ENCODE assay signal across 7 mouse cellular contexts in the genomic region with DNA sequence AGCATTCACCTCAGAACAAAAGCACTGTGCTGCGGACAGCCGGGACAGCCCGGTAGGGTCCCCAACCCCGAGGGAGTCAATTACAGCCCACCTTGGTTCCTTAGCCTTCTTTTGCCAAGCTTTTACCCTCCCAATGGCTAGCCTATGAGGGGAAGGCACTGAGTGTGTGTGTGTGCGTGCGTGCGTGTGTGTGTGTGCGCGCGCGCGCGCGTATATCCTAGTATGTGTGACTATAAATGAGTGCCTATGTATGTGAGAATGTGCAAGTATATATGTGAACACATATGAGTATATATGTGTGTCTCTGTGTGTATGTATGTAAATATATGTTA. TPM values are rescaled to one million over a fixed set of nuclear protein-coding genes. Genes with fewer than 3 reads are reported as not detected.
DNase-seq lines count a peak whose midpoint lies in the region; ATAC-seq and TF ChIP-seq lines count a peak whose summit lies in the region.

No protein-coding gene starts in this region.

- 55% methylated on average over 14 of the region's 14 CpGs for WGBS in lung, postnatal 0 days
- 43% methylated on average over 14 of the region's 14 CpGs for WGBS in intestine, postnatal 0 days
- 27% methylated on average over 14 of the region's 14 CpGs for WGBS in olfactory bulb, adult 2 months

- no peak for TF ChIP-seq POLR2A in embryonic fibroblast, embryonic 13.5 days (IDR thresholded peaks at IDR 0.05; ENCODE audit: low read depth, low read length)
- no peak for TF ChIP-seq POLR2A in olfactory bulb, adult 2 months (IDR thresholded peaks at IDR 0.05; ENCODE audit: insufficient read depth, low read depth, low read length)

- no peak for ATAC-seq in lung, postnatal 0 days
- ATAC-seq in intestine, postnatal 0 days, result peak; percentile 29; the same call in 1 of the 2 replicates

- H3K4me1 ChIP-seq in lung, postnatal 0 days (ENCODE audit: insufficient read depth, low read depth, low read length), result peaks cover 3% of the 10 kb centered on the region; the same call in 1 of the 2 replicates
- H3K4me1 ChIP-seq in embryonic fibroblast, embryonic 13.5 days (ENCODE audit: control insufficient read depth, insufficient read depth, low read length), result peaks cover 9% of the 10 kb centered on the region
- peaks cover 15% of the 10 kb centered on the region for H3K4me1 ChIP-seq in intestine, postnatal 0 days (replicated peaks; ENCODE audit: control insufficient read depth, insufficient read depth, low read length)
- H3K4me1 ChIP-seq in olfactory bulb, adult 2 months (ENCODE audit: control insufficient read depth, insufficient read depth, low read length), result peaks cover 38% of the 10 kb centered on the region

- DNase-seq in lung, postnatal 0 days (ENCODE audit: low spot score), result no peak
- no peak for DNase-seq in lung, postnatal 36 days
- no peak for DNase-seq in left cerebral cortex, adult 9 months (ENCODE audit: low spot score in 2 of 2)
- DNase-seq in adrenal gland, adult 2 months, result no peak

- H3K9ac ChIP-seq in lung, postnatal 0 days (replicated peaks; ENCODE audit: low read depth), result 0 out of 2 replicates have a peak overlapping the region, but pooled peaks have one; percentile 27
- H3K9ac ChIP-seq in intestine, postnatal 0 days (ENCODE audit: low read depth, low read length), result peak overlapping the region; percentile 72; the same call in 1 of the 2 replicates

- no peaks in the 10 kb centered on the region for H3K9me3 ChIP-seq in lung, postnatal 0 days (ENCODE audit: low read length)
- no peaks in the 10 kb centered on the region for H3K9me3 ChIP-seq in intestine, postnatal 0 days (ENCODE audit: control insufficient read depth)

- no peak for TF ChIP-seq EP300 in lung, postnatal 0 days (IDR thresholded peaks at IDR 0.05)

- H3K4me3 ChIP-seq in lung, postnatal 0 days (ENCODE audit: low read depth, low read length), result peak overlapping the region; percentile 54
- peak overlapping the region; percentile 47 for H3K4me3 ChIP-seq in embryonic fibroblast, embryonic 13.5 days (ENCODE audit: insufficient read depth, low read length)
- H3K4me3 ChIP-seq in intestine, postnatal 0 days (ENCODE audit: low read depth, low read length), result peak overlapping the region; percentile 65
- H3K4me3 ChIP-seq in olfactory bulb, adult 2 months (ENCODE audit: insufficient read depth, low read depth, low read length), result peak overlapping the region; percentile 63

- no peaks in the 10 kb centered on the region for H3K36me3 ChIP-seq in lung, postnatal 0 days (ENCODE audit: insufficient read depth, low read length)
- H3K36me3 ChIP-seq in intestine, postnatal 0 days (ENCODE audit: control insufficient read depth, insufficient read depth), result peaks cover 3% of the 10 kb centered on the region; the same call in 1 of the 2 replicates

- no peak overlapping the region for H3K27ac ChIP-seq in lung, postnatal 0 days (ENCODE audit: low read length)
- no peak overlapping the region for H3K27ac ChIP-seq in embryonic fibroblast, embryonic 13.5 days (ENCODE audit: insufficient read depth, low read length)
- H3K27ac ChIP-seq in intestine, postnatal 0 days (ENCODE audit: low read depth, low read length), result peak overlapping the region; percentile 90; the same call in 1 of the 2 replicates
- H3K27ac ChIP-seq in olfactory bulb, adult 2 months (ENCODE audit: insufficient read depth, low read depth, low read length), result peak overlapping the region; percentile 77

- H3K4me2 ChIP-seq in lung, postnatal 0 days (replicated peaks; ENCODE audit: low read depth, low read length), result peak overlapping the region; percentile 89
- peak overlapping the region; percentile 85 for H3K4me2 ChIP-seq in intestine, postnatal 0 days (replicated peaks; ENCODE audit: low read depth)

- no peak for TF ChIP-seq CTCF in lung, postnatal 0 days (IDR thresholded peaks at IDR 0.05)
- no peak for TF ChIP-seq CTCF in embryonic fibroblast, embryonic 13.5 days (IDR thresholded peaks at IDR 0.05; ENCODE audit: borderline replicate concordance, insufficient read depth, low read length)
- no peak for TF ChIP-seq CTCF in intestine, postnatal 0 days (IDR thresholded peaks at IDR 0.05; ENCODE audit: low read depth)
- no peak for TF ChIP-seq CTCF in olfactory bulb, adult 2 months (IDR thresholded peaks at IDR 0.05; ENCODE audit: insufficient read depth, low read depth, low read length)

- no peaks in the 10 kb centered on the region for H3K27me3 ChIP-seq in lung, postnatal 0 days (replicated peaks; ENCODE audit: insufficient read depth, low read length)
- no peaks in the 10 kb centered on the region for H3K27me3 ChIP-seq in intestine, postnatal 0 days (replicated peaks; ENCODE audit: control insufficient read depth, insufficient read depth, low read length)

RNA-seq across cellular contexts. Expression of a gene that starts 2.0 kb away (rescaled TPM):
- polyA plus RNA-seq in lung, postnatal 0 days (2015; fragmentation: Nextera tagmentation; extraction: Ambion mirVana), result 35.9 and 47.2 TPM in 2 replicates
- polyA plus RNA-seq in embryonic fibroblast, embryonic 13.5 days (2011; ENCODE audit: insufficient read length, low read depth, missing spikeins), result 18.0 and 25.0 TPM in 2 replicates
- polyA plus RNA-seq in intestine, postnatal 0 days (2015; fragmentation: Nextera tagmentation; extraction: Ambion mirVana), result 225 and 241 TPM in 2 replicates
- 451 TPM in 1 of 2 replicates, not detected in the other for polyA plus RNA-seq in olfactory bulb, adult 2 months (2012; ENCODE audit: insufficient read depth, insufficient read length, low replicate concordance, missing spikeins)
- 10 to 100 TPM; 19.3 to 32.9 TPM for total RNA-seq in adrenal gland, adult 2 months (2021)
- polyA plus RNA-seq in adrenal gland, adult 2 months (2012; rRNA removed), result 0.83 and 1.1 TPM in 2 replicates

RNA-seq across cellular contexts. Expression of a gene that starts 46.2 kb away (rescaled TPM):
- polyA plus RNA-seq in lung, postnatal 0 days (2015; fragmentation: Nextera tagmentation; extraction: Ambion mirVana), result 177 and 179 TPM in 2 replicates
- 426 and 477 TPM in 2 replicates for polyA plus RNA-seq in embryonic fibroblast, embryonic 13.5 days (2011; ENCODE audit: insufficient read length, low read depth, missing spikeins)
- polyA plus RNA-seq in intestine, postnatal 0 days (2015; fragmentation: Nextera tagmentation; extraction: Ambion mirVana), result 153 and 156 TPM in 2 replicates
- 165 and 443 TPM in 2 replicates for polyA plus RNA-seq in olfactory bulb, adult 2 months (2012; ENCODE audit: insufficient read depth, insufficient read length, low replicate concordance, missing spikeins)
- 100 to 1,000 TPM; 238 to 275 TPM for total RNA-seq in adrenal gland, adult 2 months (2021)
- polyA plus RNA-seq in adrenal gland, adult 2 months (2012; rRNA removed), result 113 and 114 TPM in 2 replicates

Comparison
In these comparisons a context has a peak if more than half of its experiments do, and no peak if none do; other contexts are left out.
1. H3K27ac ChIP-seq: peak in intestine, postnatal 0 days (single experiment) and olfactory bulb, adult 2 months (single experiment); none in lung, postnatal 0 days (single experiment) and embryonic fibroblast, embryonic 13.5 days (single experiment).
2. Peak in every context shown above with its lines, with median percentiles within 50 percentile points of each other: H3K4me3 ChIP-seq.